In genomic region chr15:7629826-7630225, GRCm38 (mm10) we compare ENCODE assay signal across 22 mouse cellular contexts.
"Had no signal": no experiment of that assay in that cellular context is flagged by ENCODE, and none has a peak within 500 bp of the region (broad histone marks: within the 10 kb centered on the region; RNA-seq: fewer than 3 reads in every experiment).

No protein-coding gene starts in this region.

- H3K27me3 ChIP-seq: liver, embryonic 13.5 days; liver, embryonic 15.5 days; megakaryocyte, embryonic 14.5 days; midbrain, embryonic 12.5 days; neural tube, embryonic 13.5 days; neural tube, embryonic 15.5 days had no signal

- ATAC-seq: liver, postnatal 0 days; midbrain, embryonic 16.5 days had no signal

- DNase-seq: liver; liver, embryonic 13.5 days; liver, postnatal 0 days; lung, adult 2 months; midbrain, embryonic 14.5 days; retina, postnatal 1 day; right cerebral cortex, adult 18-20 months; right cerebral cortex, postnatal 25 days; right cerebral cortex, postnatal 4 days; spleen, adult 18-20 months; thymus, adult 18-20 months; thymus, postnatal 14 days; thymus, postnatal 36 days had no signal

- H3K27ac ChIP-seq: liver, embryonic 13.5 days; liver, embryonic 15.5 days; macrophage; midbrain, embryonic 12.5 days; neural tube, embryonic 13.5 days; neural tube, embryonic 15.5 days had no signal

- H3K4me3 ChIP-seq: liver, embryonic 13.5 days; liver, embryonic 15.5 days; megakaryocyte, embryonic 14.5 days; midbrain, embryonic 12.5 days; myocyte; neural tube, embryonic 13.5 days; neural tube, embryonic 15.5 days had no signal

- H3K4me2 ChIP-seq: liver, embryonic 11.5 days; liver, embryonic 13.5 days; liver, embryonic 15.5 days; midbrain, embryonic 12.5 days; neural tube, embryonic 13.5 days; neural tube, embryonic 15.5 days had no signal

- H3K9ac ChIP-seq: liver, embryonic 13.5 days; liver, embryonic 15.5 days; liver, postnatal 0 days; midbrain, embryonic 12.5 days; neural tube, embryonic 13.5 days; neural tube, embryonic 15.5 days had no signal

- H3K4me1 ChIP-seq: liver, embryonic 13.5 days; liver, embryonic 15.5 days; megakaryocyte, embryonic 14.5 days; midbrain, embryonic 12.5 days; neural tube, embryonic 13.5 days; neural tube, embryonic 15.5 days had no signal

- H3K9me3 ChIP-seq: liver, embryonic 13.5 days; liver, embryonic 15.5 days; megakaryocyte, embryonic 14.5 days; midbrain, embryonic 12.5 days; neural tube, embryonic 13.5 days; neural tube, embryonic 15.5 days had no signal

- H3K36me3 ChIP-seq: liver, embryonic 13.5 days; liver, embryonic 15.5 days; midbrain, embryonic 12.5 days; neural tube, embryonic 13.5 days; neural tube, embryonic 15.5 days had no signal
